Mouse (Mus musculus) MEL (cell line): ENCODE measurements at regions not wholly inside any gene's neighbourhood (a gene's known extent, or its start where the extent isn't known, plus 50 kb on each side); places are given as distances from the start of the nearest gene placed in this dataset.

Experiments used
- DNase-seq: peaks from one replicate; pipeline ENCODE4 v3.0.0; 2011; ENCODE audit warnings: low read depth, low spot score
- H3K27ac ChIP-seq: 2 replicates; pipeline ENCODE4 v1.5.1; 2012; ENCODE audit warnings: low read depth, mild to moderate bottlenecking, control low read depth, low read length, moderate library complexity; ENCODE audit not compliant: control insufficient read depth
- H3K27me3 ChIP-seq, 2 experiments: fragments of 150-350 bp in 1 of 2; sonication (generic) in 1 of 2; 2 replicates each; pipeline ENCODE4 v1.6.1; 2012; ENCODE audit warnings: low read length in 2 of 2, mild to moderate bottlenecking in 2 of 2, improper control_type of control experiment in 1 of 2, moderate library complexity in 1 of 2; ENCODE audit not compliant: insufficient read depth in 2 of 2, control insufficient read depth in 1 of 2
- H3K36me3 ChIP-seq, 2 experiments: 2 replicates each; pipeline ENCODE4 v1.6.1; 2012 to 2014; ENCODE audit warnings: low read length in 2 of 2, improper control_type of control experiment in 1 of 2, inconsistent platforms in 1 of 2, mild to moderate bottlenecking in 1 of 2; ENCODE audit not compliant: insufficient read depth in 2 of 2, control insufficient read depth in 1 of 2
- H3K4me1 ChIP-seq, 2 experiments: fragments of 150-350 bp in 1 of 2; sonication (generic) in 1 of 2; 2 replicates each; pipeline ENCODE4 v1.6.1; 2012; ENCODE audit warnings: low read length in 2 of 2, improper control_type of control experiment in 1 of 2, mild to moderate bottlenecking in 1 of 2; ENCODE audit not compliant: insufficient read depth in 2 of 2, control insufficient read depth in 1 of 2
- H3K4me3 ChIP-seq, 2 experiments: fragments of 150-350 bp in 1 of 2; sonication (generic) in 1 of 2; 2 replicates each; pipeline ENCODE4 v1.5.1; 2012; ENCODE audit warnings: low read depth in 2 of 2, low read length in 2 of 2, mild to moderate bottlenecking in 2 of 2, moderate library complexity in 2 of 2, control low read depth in 1 of 2, improper control_type of control experiment in 1 of 2; ENCODE audit not compliant: control insufficient read depth in 1 of 2, insufficient read depth in 1 of 2
- H3K79me2 ChIP-seq: 2 replicates; pipeline ENCODE4 v1.6.1; 2012; ENCODE audit warnings: mild to moderate bottlenecking, low read length, moderate library complexity; ENCODE audit not compliant: control insufficient read depth, poor library complexity, insufficient read depth
- H3K9ac ChIP-seq: 2 replicates; pipeline ENCODE4 v1.6.1; 2012; ENCODE audit warnings: low read depth, mild to moderate bottlenecking, control low read depth, low read length, moderate library complexity; ENCODE audit not compliant: control insufficient read depth, poor library complexity, severe bottlenecking
- H3K9me3 ChIP-seq: fragments of 150-350 bp; sonication (generic); replicated peaks from 2 replicates; pipeline ENCODE4 v1.6.1; 2012; ENCODE audit warnings: mild to moderate bottlenecking, low read length, improper control_type of control experiment, moderate library complexity; ENCODE audit not compliant: insufficient read depth
- CHD1 ChIP-seq: IDR thresholded peaks from 2 replicates; pipeline ENCODE4 v1.6.1; 2012; ENCODE audit warnings: low read depth, mild to moderate bottlenecking, inconsistent platforms, low read length, improper control_type of control experiment
- CHD2 ChIP-seq: IDR thresholded peaks from 2 replicates; pipeline ENCODE4 v1.6.1; 2011; ENCODE audit warnings: low read length, improper control_type of control experiment
- CTCF ChIP-seq, 3 experiments: IDR thresholded peaks in 2 of 3; conservative IDR thresholded peaks in 1 of 3; 2 replicates each; pipeline ENCODE4 v1.5.1; 2011 to 2012; ENCODE audit warnings: low read length in 3 of 3, low read depth in 2 of 3, mild to moderate bottlenecking in 2 of 3, improper control_type of control experiment in 1 of 3, inconsistent platforms in 1 of 3, mixed read lengths in 1 of 3, moderate library complexity in 1 of 3; ENCODE audit not compliant: control insufficient read depth in 1 of 3, insufficient read depth in 1 of 3, poor library complexity in 1 of 3, severe bottlenecking in 1 of 3
- E2F4 ChIP-seq: IDR thresholded peaks from 2 replicates; pipeline ENCODE4 v1.6.1; 2011; ENCODE audit warnings: low read depth, low read length, improper control_type of control experiment, borderline replicate concordance
- ELF1 ChIP-seq: IDR thresholded peaks from 2 replicates; pipeline ENCODE4 v1.6.1; 2014; ENCODE audit warnings: low read depth, mild to moderate bottlenecking, inconsistent platforms, low read length, improper control_type of control experiment, moderate library complexity
- ETS1 ChIP-seq: IDR thresholded peaks from 2 replicates; pipeline ENCODE4 v1.6.1; 2012; ENCODE audit warnings: low read depth, mild to moderate bottlenecking, inconsistent platforms, low read length, improper control_type of control experiment, moderate library complexity
- JUND ChIP-seq: IDR thresholded peaks from 2 replicates; pipeline ENCODE4 v1.6.1; 2011; ENCODE audit warnings: low read depth, mild to moderate bottlenecking, improper control_type of control experiment, low read length
- KAT2A ChIP-seq: conservative IDR thresholded peaks from 2 replicates; pipeline ENCODE4 v1.6.1; 2012; ENCODE audit warnings: low read depth, low read length, improper control_type of control experiment, inconsistent platforms
- MAX ChIP-seq: IDR thresholded peaks from 2 replicates; pipeline ENCODE4 v1.6.1; 2011; ENCODE audit warnings: low read length, improper control_type of control experiment
- MEF2A ChIP-seq: IDR thresholded peaks from 2 replicates; pipeline ENCODE4 v1.6.1; 2014; ENCODE audit warnings: low read depth, mild to moderate bottlenecking, inconsistent platforms, low read length, improper control_type of control experiment; ENCODE audit not compliant: poor library complexity, insufficient replicate concordance, severe bottlenecking; ENCODE audit errors: extremely low read depth
- MXI1 ChIP-seq: IDR thresholded peaks from 2 replicates; pipeline ENCODE4 v1.6.1; 2011; ENCODE audit warnings: mild to moderate bottlenecking, low read depth, low read length, improper control_type of control experiment
- NELFE ChIP-seq: IDR thresholded peaks from 2 replicates; pipeline ENCODE4 v1.6.1; 2011; ENCODE audit warnings: low read depth, low read length, improper control_type of control experiment
- NRF1 ChIP-seq: IDR thresholded peaks from 2 replicates; pipeline ENCODE4 v1.6.1; 2014; ENCODE audit warnings: low read depth, mild to moderate bottlenecking, inconsistent platforms, low read length, improper control_type of control experiment, moderate library complexity; ENCODE audit not compliant: poor library complexity, insufficient read depth, severe bottlenecking
- POLR2A ChIP-seq, 2 experiments: IDR thresholded peaks; 2 replicates each; pipeline ENCODE4 v1.6.1; 2011 to 2012; ENCODE audit warnings: low read length in 2 of 2, mild to moderate bottlenecking in 2 of 2, control low read depth in 1 of 2, improper control_type of control experiment in 1 of 2, low read depth in 1 of 2, moderate library complexity in 1 of 2; ENCODE audit not compliant: control insufficient read depth in 1 of 2, insufficient read depth in 1 of 2, poor library complexity in 1 of 2
- POLR2AphosphoS2 ChIP-seq: IDR thresholded peaks from 2 replicates; pipeline ENCODE4 v1.6.1; 2011; ENCODE audit warnings: low read length, improper control_type of control experiment
- POLR2AphosphoS5 ChIP-seq: IDR thresholded peaks from 2 replicates; pipeline ENCODE4 v1.6.1; 2012; ENCODE audit warnings: low read depth, borderline replicate concordance, mild to moderate bottlenecking, inconsistent platforms, low read length, moderate library complexity, mixed read lengths
- RAD21 ChIP-seq: IDR thresholded peaks from 2 replicates; pipeline ENCODE4 v1.6.1; 2011; ENCODE audit warnings: mild to moderate bottlenecking, low read depth, low read length, improper control_type of control experiment
- SIN3A ChIP-seq: IDR thresholded peaks from 2 replicates; pipeline ENCODE4 v1.6.1; 2012; ENCODE audit warnings: low read length, improper control_type of control experiment, inconsistent platforms
- SMC3 ChIP-seq: IDR thresholded peaks from 2 replicates; pipeline ENCODE4 v1.6.1; 2011; ENCODE audit warnings: low read depth, low read length, improper control_type of control experiment
- TBP ChIP-seq: IDR thresholded peaks from 2 replicates; pipeline ENCODE4 v1.8.0; 2011; ENCODE audit warnings: low read depth, low read length, improper control_type of control experiment
- TCF12 ChIP-seq: IDR thresholded peaks from 2 replicates; pipeline ENCODE4 v1.6.1; 2014; ENCODE audit warnings: low read depth, mild to moderate bottlenecking, inconsistent platforms, low read length, improper control_type of control experiment, moderate library complexity
- USF2 ChIP-seq, 2 experiments: IDR thresholded peaks; 2 replicates each; pipeline ENCODE4 v1.6.1; 2011 to 2012; ENCODE audit warnings: improper control_type of control experiment in 2 of 2, low read length in 2 of 2, borderline replicate concordance in 1 of 2, inconsistent platforms in 1 of 2, low read depth in 1 of 2, mild to moderate bottlenecking in 1 of 2; ENCODE audit not compliant: insufficient read depth in 1 of 2
- ZC3H11A ChIP-seq: IDR thresholded peaks from 2 replicates; pipeline ENCODE4 v1.6.1; 2012; ENCODE audit warnings: low read depth, mild to moderate bottlenecking, inconsistent platforms, low read length, improper control_type of control experiment
- ZMIZ1 ChIP-seq: IDR thresholded peaks from 2 replicates; pipeline ENCODE4 v1.6.1; 2012; ENCODE audit warnings: low read depth, mild to moderate bottlenecking, inconsistent platforms, low read length, improper control_type of control experiment, moderate library complexity

DNA sequence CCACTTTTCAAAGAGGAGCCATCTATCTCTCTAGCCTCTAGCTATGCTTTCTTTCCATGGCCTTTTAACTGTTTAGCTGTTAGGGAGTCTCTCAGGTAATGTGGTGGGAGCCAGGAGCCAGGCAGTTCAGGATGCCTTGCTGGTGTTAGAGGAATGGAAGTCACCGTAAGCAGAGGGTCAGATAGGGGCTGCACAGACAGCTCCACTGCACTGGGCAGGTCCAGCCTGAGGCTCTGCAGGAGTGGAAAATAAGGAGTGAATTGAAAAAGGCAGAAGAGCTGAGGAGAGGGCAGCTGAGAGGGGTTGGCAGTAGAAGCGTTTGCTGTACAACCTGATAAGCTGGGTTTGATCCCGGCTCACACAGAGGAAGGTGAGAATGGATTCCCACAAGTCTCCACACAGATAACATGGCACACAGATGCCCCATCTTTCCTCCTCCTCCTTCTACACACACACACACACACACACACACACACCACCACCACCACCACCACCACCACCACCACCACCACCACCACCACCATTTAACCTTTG, 51.3 kb upstream of the Cpsf6 start:
- no peaks in the 10 kb centered on the region for H3K27me3 ChIP-seq
- H3K4me3 ChIP-seq: no peak overlapping the region
- H3K9ac ChIP-seq: no peak overlapping the region
- H3K27ac ChIP-seq: no peak overlapping the region
- H3K4me1 ChIP-seq: peaks cover 0 to 6% of the 10 kb centered on the region in 2 experiments; a peak in 2 of 4 replicates
- H3K79me2 ChIP-seq: no peaks in the 10 kb centered on the region; the same call in 1 of the 2 replicates
- H3K36me3 ChIP-seq: peaks cover 0 to 5% of the 10 kb centered on the region in 2 experiments; a peak in 2 of 4 replicates
- TF ChIP-seq POLR2A (IDR thresholded peaks at IDR 0.05; ENCODE audit: control insufficient read depth in 1 of 2, insufficient read depth in 1 of 2, low read depth in 1 of 2, low read length in 2 of 2, poor library complexity in 1 of 2) (no peak), USF2 (IDR thresholded peaks at IDR 0.05; ENCODE audit: borderline replicate concordance in 1 of 2, insufficient read depth in 1 of 2, low read depth in 1 of 2, low read length in 2 of 2) (no peak), POLR2AphosphoS5 (no peak), MEF2A (no peak), NRF1 (no peak), RAD21 (no peak), CHD1 (no peak), SMC3 (no peak), CTCF (IDR thresholded peaks at IDR 0.05 in 2 of 3, conservative IDR thresholded peaks at IDR 0.05 in 1 of 3; ENCODE audit: control insufficient read depth in 1 of 3, insufficient read depth in 1 of 3, low read depth in 2 of 3, low read length in 3 of 3, poor library complexity in 1 of 3, severe bottlenecking in 1 of 3) (no peak), KAT2A (no peak), MXI1 (no peak), MAX (no peak), CHD2 (no peak), SIN3A (no peak), ETS1 (no peak), JUND (no peak), POLR2AphosphoS2 (no peak)
- TF ChIP-seq, all 39 proteins: peak for 0
- no peaks in the 10 kb centered on the region for H3K9me3 ChIP-seq
- DNase-seq: no peak

GRCm38 (mm10) chr10:117430224-117430884, 50.5 kb upstream of the Cpsf6 start:
- H3K36me3 ChIP-seq: peaks cover 0 to 5% of the 10 kb centered on the region in 2 experiments; a peak in 2 of 4 replicates
- H3K27me3 ChIP-seq: no peaks in the 10 kb centered on the region

More at GRCm38 (mm10) chr10:117430224-117430884, 50.5 kb upstream of the Cpsf6 start:
- Histone ChIP-seq H3K9me3 (no peaks in the 10 kb centered on the region), H3K4me1 (peaks cover 0 to 6% of the 10 kb centered on the region in 2 experiments; a peak in 2 of 4 replicates), H3K4me3 (no peak overlapping the region), H3K27ac (no peak overlapping the region), H3K9ac (no peak overlapping the region), H3K79me2 (no peaks in the 10 kb centered on the region; the same call in 1 of the 2 replicates)
- TF ChIP-seq MAX: no peak
- no peak for TF ChIP-seq KAT2A
- TF ChIP-seq CTCF (IDR thresholded peaks at IDR 0.05 in 2 of 3, conservative IDR thresholded peaks at IDR 0.05 in 1 of 3; ENCODE audit: control insufficient read depth in 1 of 3, insufficient read depth in 1 of 3, low read depth in 2 of 3, low read length in 3 of 3, poor library complexity in 1 of 3, severe bottlenecking in 1 of 3): no peak
- TF ChIP-seq POLR2AphosphoS2: no peak
- TF ChIP-seq ZMIZ1: no peak
- TF ChIP-seq CHD1: no peak
- TF ChIP-seq E2F4: no peak
- TF ChIP-seq TCF12: no peak
- no peak for TF ChIP-seq ELF1
- TF ChIP-seq ZC3H11A: no peak
- TF ChIP-seq NELFE: no peak
- no peak for TF ChIP-seq USF2 (IDR thresholded peaks at IDR 0.05; ENCODE audit: borderline replicate concordance in 1 of 2, insufficient read depth in 1 of 2, low read depth in 1 of 2, low read length in 2 of 2)
- TF ChIP-seq ETS1: no peak
- no peak for TF ChIP-seq TBP
- TF ChIP-seq MEF2A: no peak
- DNase-seq: no peak
